Mouse (Mus musculus): ENCODE measurements around the gene Slpi.
"Not testable (repeated sequence)": the region's sequence is repeated elsewhere in the genome, so short reads cannot be mapped to it uniquely, and the experiment has no call there.

Gene Slpi

GRCm38 (mm10) chr2:164377478-164378426, 11.1 kb downstream of the Slpi start:
- no peak for DNase-seq (ENCODE audit: low read depth, low spot score)

GRCm38 (mm10) chr2:164373187-164373586, 15.7 kb downstream of the Slpi start:
- peak; percentile 22 for DNase-seq (ENCODE audit: low read depth, low spot score)

GRCm38 (mm10) chr2:164372408-164373053, 16.4 kb downstream of the Slpi start:
- no peak for DNase-seq (ENCODE audit: low read depth, low spot score)

GRCm38 (mm10) chr2:164371371-164371770, 17.5 kb downstream of the Slpi start:
- DNase-seq (ENCODE audit: low read depth, low spot score), result no peak

GRCm38 (mm10) chr2:164368620-164369105, 20.2 kb downstream of the Slpi start:
- DNase-seq (ENCODE audit: low read depth, low spot score), result no peak

GRCm38 (mm10) chr2:164366947-164367346, 21.9 kb downstream of the Slpi start:
- DNase-seq (ENCODE audit: low read depth, low spot score), result no peak

- DNase-seq (ENCODE audit: low read depth, low spot score), result no peak
These were observed 27.8 kb downstream of the Slpi start for GRCm38 (mm10) chr2:164360974-164361657.

- DNase-seq (ENCODE audit: low read depth, low spot score), result no peak
These were observed 29.2 kb downstream of the Slpi start for GRCm38 (mm10) chr2:164359668-164360067.

GRCm38 (mm10) chr2:164359031-164359430, 29.9 kb downstream of the Slpi start:
- no peak for DNase-seq (ENCODE audit: low read depth, low spot score)

GRCm38 (mm10) chr2:164358373-164358772, 30.5 kb downstream of the Slpi start:
- DNase-seq (ENCODE audit: low read depth, low spot score), result peak; percentile 10

- no peak for DNase-seq (ENCODE audit: low read depth, low spot score)
These were observed 32.5 kb downstream of the Slpi start for GRCm38 (mm10) chr2:164356177-164356967.

- DNase-seq (ENCODE audit: low read depth, low spot score), result no peak
These were observed 35.5 kb downstream of the Slpi start for GRCm38 (mm10) chr2:164353356-164353755.

GRCm38 (mm10) chr2:164352697-164353096, 36.2 kb downstream of the Slpi start:
- DNase-seq (ENCODE audit: low read depth, low spot score), result no peak

- DNase-seq (ENCODE audit: low read depth, low spot score), result peak; percentile 16
These were observed 39.9 kb downstream of the Slpi start for GRCm38 (mm10) chr2:164348980-164349379.

GRCm38 (mm10) chr2:164347697-164348096, 41.2 kb downstream of the Slpi start:
- DNase-seq (ENCODE audit: low read depth, low spot score), result peak; percentile 8

GRCm38 (mm10) chr2:164343732-164344131, 45.2 kb downstream of the Slpi start:
- DNase-seq (ENCODE audit: low read depth, low spot score), result not testable (repeated sequence)

- DNase-seq (ENCODE audit: low read depth, low spot score), result not testable (repeated sequence)
These were observed 56.5 kb downstream of the Slpi start, which contains the start of gene Svs5 for GRCm38 (mm10) chr2:164332440-164332839. Gene Svs5 (plus strand): TSS chr2:164332740.

- DNase-seq (ENCODE audit: low read depth, low spot score), result no peak
These were observed 67.9 kb downstream of the Slpi start for GRCm38 (mm10) chr2:164320983-164321382.

- DNase-seq (ENCODE audit: low read depth, low spot score), result not testable (repeated sequence)
These were observed 72.4 kb downstream of the Slpi start, which contains the start of gene Svs6 for GRCm38 (mm10) chr2:164316451-164316850. Gene Svs6 (plus strand): TSS chr2:164316751.

GRCm38 (mm10) chr2:164315460-164315859, 73.4 kb downstream of the Slpi start:
- DNase-seq (ENCODE audit: low read depth, low spot score), result peak; percentile 32

- DNase-seq (ENCODE audit: low read depth, low spot score), result peak; percentile 61
These were observed 76.3 kb downstream of the Slpi start for GRCm38 (mm10) chr2:164312599-164312998.

Measured in brain, adult 2 months (tissue).